Mouse (Mus musculus): ENCODE data around the gene Gnai2. TPM values are rescaled to one million over a fixed set of nuclear protein-coding genes. Genes with fewer than 3 reads are reported as not detected.
"Not testable (repeated sequence)": the region's sequence is repeated elsewhere in the genome, so short reads cannot be mapped to it uniquely, and the experiment has no call there.

Gnai2 gene
- polyA plus RNA-seq, 1 experiment from 2014 or later, result 350 TPM

- H3K9ac ChIP-seq, result no peak overlapping the region
- peaks cover 69% of the 10 kb centered on the region for H3K4me1 ChIP-seq (replicated peaks)
- no peaks in the 10 kb centered on the region for H3K27me3 ChIP-seq
- 64% methylated on average over 3 of the region's 3 CpGs for WGBS
- peak overlapping the region; percentile 96; the same call in 1 of the 2 replicates for H3K4me2 ChIP-seq
- peaks cover 47% of the 10 kb centered on the region for H3K36me3 ChIP-seq
- H3K4me3 ChIP-seq, result no peak overlapping the region
- H3K27ac ChIP-seq (replicated peaks), result peak overlapping the region; percentile 84; the same call in 1 of the 2 replicates
- ATAC-seq (ENCODE audit: low read depth), result no peak
- no peaks in the 10 kb centered on the region for H3K9me3 ChIP-seq
Measured at GRCm38 (mm10) chr9:107566855-107567254, 68.3 kb downstream of the Gnai2 start.

GRCm38 (mm10) chr9:107566041-107566709, 69.0 kb downstream of the Gnai2 start:
- WGBS, result 60% methylated on average over 15 of the region's 15 CpGs
- H3K27me3 ChIP-seq, result no peaks in the 10 kb centered on the region
- peaks cover 63% of the 10 kb centered on the region for H3K4me1 ChIP-seq (replicated peaks)
- peaks cover 47% of the 10 kb centered on the region for H3K36me3 ChIP-seq
- peak overlapping the region; percentile 27 for H3K4me2 ChIP-seq
- H3K9ac ChIP-seq, result 0 out of 2 replicates have a peak overlapping the region, but pooled peaks have one; percentile 26
- ATAC-seq (ENCODE audit: low read depth), result no peak
- 0 out of 2 replicates have a peak overlapping the region, but pooled peaks have one; percentile 9 for H3K4me3 ChIP-seq
- no peaks in the 10 kb centered on the region for H3K9me3 ChIP-seq
- H3K27ac ChIP-seq (replicated peaks), result peak overlapping the region; percentile 63; the same call in 1 of the 2 replicates

- Histone ChIP-seq H3K36me3 (peaks cover 47% of the 10 kb centered on the region), H3K4me2 (peak overlapping the region; percentile 78), H3K4me1 (replicated peaks) (peaks cover 56% of the 10 kb centered on the region), H3K27ac (replicated peaks) (peak overlapping the region; percentile 23; the same call in 1 of the 2 replicates)
- H3K4me3 ChIP-seq; H3K9me3 ChIP-seq; ATAC-seq (ENCODE audit: low read depth); H3K27me3 ChIP-seq; H3K9ac ChIP-seq: not testable (repeated sequence)
- WGBS, result 42% methylated on average over 5 of the region's 5 CpGs
Measured at GRCm38 (mm10) chr9:107565556-107565955, 69.6 kb downstream of the Gnai2 start.

Other genes starting within 250 kb of the Gnai2 start
- 8.1 and 8.6 TPM in 2 replicates for gene Cacna2d2, start 235.8 kb downstream of the Gnai2 start, polyA plus RNA-seq (2015; fragmentation: Nextera tagmentation; extraction: Ambion mirVana)
- gene Tmem115, start 101.4 kb downstream of the Gnai2 start, polyA plus RNA-seq (2015; fragmentation: Nextera tagmentation; extraction: Ambion mirVana), result 43.4 and 44.4 TPM in 2 replicates
- 33.0 and 40.1 TPM in 2 replicates for gene Cyb561d2, start 93.2 kb downstream of the Gnai2 start, polyA plus RNA-seq (2015; fragmentation: Nextera tagmentation; extraction: Ambion mirVana)
- gene Nprl2, start 93.1 kb downstream of the Gnai2 start, polyA plus RNA-seq (2015; fragmentation: Nextera tagmentation; extraction: Ambion mirVana), result 66.7 and 73.7 TPM in 2 replicates
- gene Zmynd10, start 88.1 kb downstream of the Gnai2 start, polyA plus RNA-seq (2015; fragmentation: Nextera tagmentation; extraction: Ambion mirVana), result 1.2 and 1.3 TPM in 2 replicates
- gene Rassf1, start 83.8 kb downstream of the Gnai2 start, polyA plus RNA-seq (2015; fragmentation: Nextera tagmentation; extraction: Ambion mirVana), result 35.4 and 39.0 TPM in 2 replicates
- gene Tusc2, start 72.1 kb downstream of the Gnai2 start, polyA plus RNA-seq (2015; fragmentation: Nextera tagmentation; extraction: Ambion mirVana), result 95.3 and 114 TPM in 2 replicates
- 76.8 and 77.5 TPM in 2 replicates for gene Hyal2, start 67.4 kb downstream of the Gnai2 start, polyA plus RNA-seq (2015; fragmentation: Nextera tagmentation; extraction: Ambion mirVana)
- gene Hyal1, start 58.4 kb downstream of the Gnai2 start, polyA plus RNA-seq (2015; fragmentation: Nextera tagmentation; extraction: Ambion mirVana), result 8.2 and 8.5 TPM in 2 replicates
- gene Naa80, start 56.5 kb downstream of the Gnai2 start, polyA plus RNA-seq (2015; fragmentation: Nextera tagmentation; extraction: Ambion mirVana), result 15.9 and 19.0 TPM in 2 replicates
- gene Hyal3, start 54.5 kb downstream of the Gnai2 start, polyA plus RNA-seq (2015; fragmentation: Nextera tagmentation; extraction: Ambion mirVana), result 1.9 and 2.0 TPM in 2 replicates
- gene Ifrd2, start 47.7 kb downstream of the Gnai2 start, polyA plus RNA-seq (2015; fragmentation: Nextera tagmentation; extraction: Ambion mirVana), result 13.5 and 17.4 TPM in 2 replicates
- 6.5 and 9.0 TPM in 2 replicates for gene Sema3b, start 26.1 kb downstream of the Gnai2 start, polyA plus RNA-seq (2015; fragmentation: Nextera tagmentation; extraction: Ambion mirVana)
- 23.9 and 25.6 TPM in 2 replicates for gene Slc38a3, start 34.2 kb upstream of the Gnai2 start, polyA plus RNA-seq (2015; fragmentation: Nextera tagmentation; extraction: Ambion mirVana)
- gene Gnat1, start 44.3 kb upstream of the Gnai2 start, polyA plus RNA-seq (2015; fragmentation: Nextera tagmentation; extraction: Ambion mirVana), result 0.96 and 2.4 TPM in 2 replicates
- 12.2 and 13.2 TPM in 2 replicates for gene Sema3f, start 75.1 kb upstream of the Gnai2 start, polyA plus RNA-seq (2015; fragmentation: Nextera tagmentation; extraction: Ambion mirVana)
- gene Rbm5, start 135.6 kb upstream of the Gnai2 start, polyA plus RNA-seq (2015; fragmentation: Nextera tagmentation; extraction: Ambion mirVana), result 252 and 279 TPM in 2 replicates
- 103 and 114 TPM in 2 replicates for gene Rbm6, start 237.9 kb upstream of the Gnai2 start, polyA plus RNA-seq (2015; fragmentation: Nextera tagmentation; extraction: Ambion mirVana)

All from neural tube, embryonic 13.5 days (tissue).